Mouse (Mus musculus) small intestine, adult 2 months (tissue): ENCODE results near the gene Rac3.

Experiments used
- CTCF ChIP-seq: fragments of 200-500 bp; IDR thresholded peaks from 2 replicates; pipeline ENCODE4 v1.5.1; 2012; ENCODE audit warnings: low read depth, mild to moderate bottlenecking, control low read depth, inconsistent platforms, low read length, moderate library complexity, mixed read lengths; ENCODE audit not compliant: insufficient replicate concordance, insufficient read length; ENCODE audit errors: extremely low read depth
- POLR2A ChIP-seq: fragments of 200-500 bp; IDR thresholded peaks from 2 replicates; pipeline ENCODE4 v1.6.1; 2012; ENCODE audit warnings: low read depth, mild to moderate bottlenecking, control low read depth, inconsistent platforms, low read length, moderate library complexity

- TF ChIP-seq CTCF (no peak), POLR2A (no peak)
These were observed 37.7 kb upstream of the Rac3 start for GRCm38 (mm10) chr11:120683536-120683935.
